Mouse (Mus musculus): ENCODE measurements around the gene Psmd14. TPM values are rescaled to one million over a fixed set of nuclear protein-coding genes. Genes with fewer than 3 reads are reported as not detected.

The Psmd14 gene
- 208 and 210 TPM in 2 replicates for polyA plus RNA-seq (2015; fragmentation: Nextera tagmentation; extraction: Ambion mirVana)

DNA sequence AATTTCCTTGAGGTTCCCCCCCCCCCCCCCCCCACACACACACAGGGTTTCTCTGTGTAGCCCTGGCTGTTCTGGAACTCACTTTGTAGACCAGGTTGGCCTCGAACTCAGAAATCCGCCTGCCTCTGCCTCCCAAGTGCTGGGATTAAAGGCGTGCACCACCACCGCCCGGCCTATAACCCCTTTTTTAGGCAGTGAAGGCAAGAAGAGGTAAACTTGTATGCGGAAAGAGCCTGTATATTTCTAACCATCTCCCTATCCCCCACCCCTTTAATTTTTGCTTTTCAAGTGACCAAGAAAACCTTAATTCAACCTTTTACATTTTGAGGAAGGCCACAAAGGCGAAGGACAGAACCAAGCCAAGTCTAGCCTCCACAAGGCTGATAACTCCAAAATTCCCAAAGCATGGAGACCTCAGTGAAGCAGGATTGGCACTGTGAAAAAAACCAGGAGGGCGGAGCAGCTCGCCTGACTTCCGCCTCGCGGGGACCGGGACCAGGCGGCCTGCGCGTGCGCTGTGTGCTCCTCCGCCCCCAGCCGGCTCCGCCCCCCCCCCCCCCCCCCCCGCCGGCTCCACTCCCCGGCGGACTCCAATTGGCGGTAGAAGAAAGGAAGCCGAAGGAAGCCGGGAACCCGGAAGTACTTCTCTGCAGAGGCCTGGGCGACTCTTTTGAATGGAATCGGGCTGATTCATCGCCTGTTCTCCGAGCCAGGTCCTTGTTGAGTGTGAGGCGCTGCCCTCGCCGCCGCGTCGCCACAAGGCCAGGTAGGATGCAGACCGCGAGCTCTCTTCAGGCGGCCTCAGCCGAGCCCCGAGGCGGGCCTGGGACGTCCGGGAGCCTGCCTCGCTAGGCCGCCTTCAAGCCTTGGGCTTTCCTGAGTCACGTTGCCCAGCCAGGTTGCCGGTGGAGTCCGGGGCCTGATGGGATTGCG is at the start of gene Psmd14:
Gene Psmd14 (plus strand): TSS at position 587 of the 933 bp plus-strand sequence.
- no peaks in the 10 kb centered on the region for H3K36me3 ChIP-seq
- H3K4me1 ChIP-seq (replicated peaks): peaks cover 15% of the 10 kb centered on the region
- WGBS: 5% methylated on average over 47 of the region's 52 CpGs
- no peaks in the 10 kb centered on the region for H3K9me3 ChIP-seq
- peak; percentile 98 for ATAC-seq (ENCODE audit: low FRiP score)
- no peaks in the 10 kb centered on the region for H3K27me3 ChIP-seq
- peak within 1 kb of the TSS; percentile 96 for H3K9ac ChIP-seq
- H3K4me2 ChIP-seq: peak within 1 kb of the TSS; percentile 83
- H3K27ac ChIP-seq: peak within 1 kb of the TSS; percentile 92
- H3K4me3 ChIP-seq: peak within 1 kb of the TSS; percentile 92

DNA sequence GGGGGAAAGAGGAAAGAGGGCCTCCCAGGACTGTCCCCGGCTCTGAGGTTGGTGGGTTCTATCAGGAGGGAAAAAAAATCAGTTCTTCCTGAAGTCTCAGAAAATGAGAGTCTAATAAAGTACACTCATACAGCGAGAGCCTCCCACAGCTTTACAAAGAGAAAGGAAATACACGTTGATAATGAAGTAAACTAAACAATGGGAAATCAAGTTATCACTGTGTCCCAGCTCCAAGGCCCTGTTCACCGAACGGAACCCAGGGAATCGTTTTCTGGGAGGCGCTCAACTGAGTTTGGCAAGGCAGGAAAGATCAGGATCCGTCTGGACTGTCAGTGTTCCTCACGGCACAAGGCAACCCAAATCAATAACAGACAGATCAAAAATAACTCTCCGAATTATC is 48.7 kb upstream of the Psmd14 start:
- Histone ChIP-seq H3K4me3 (no peak overlapping the region), H3K9ac (no peak overlapping the region), H3K4me2 (no peak overlapping the region), H3K9me3 (no peaks in the 10 kb centered on the region), H3K27ac (no peak overlapping the region), H3K27me3 (no peaks in the 10 kb centered on the region), H3K4me1 (replicated peaks) (no peaks in the 10 kb centered on the region), H3K36me3 (no peaks in the 10 kb centered on the region)
- WGBS: 81% methylated on average over 10 of the region's 10 CpGs
- no peak for ATAC-seq (ENCODE audit: low FRiP score)

DNA sequence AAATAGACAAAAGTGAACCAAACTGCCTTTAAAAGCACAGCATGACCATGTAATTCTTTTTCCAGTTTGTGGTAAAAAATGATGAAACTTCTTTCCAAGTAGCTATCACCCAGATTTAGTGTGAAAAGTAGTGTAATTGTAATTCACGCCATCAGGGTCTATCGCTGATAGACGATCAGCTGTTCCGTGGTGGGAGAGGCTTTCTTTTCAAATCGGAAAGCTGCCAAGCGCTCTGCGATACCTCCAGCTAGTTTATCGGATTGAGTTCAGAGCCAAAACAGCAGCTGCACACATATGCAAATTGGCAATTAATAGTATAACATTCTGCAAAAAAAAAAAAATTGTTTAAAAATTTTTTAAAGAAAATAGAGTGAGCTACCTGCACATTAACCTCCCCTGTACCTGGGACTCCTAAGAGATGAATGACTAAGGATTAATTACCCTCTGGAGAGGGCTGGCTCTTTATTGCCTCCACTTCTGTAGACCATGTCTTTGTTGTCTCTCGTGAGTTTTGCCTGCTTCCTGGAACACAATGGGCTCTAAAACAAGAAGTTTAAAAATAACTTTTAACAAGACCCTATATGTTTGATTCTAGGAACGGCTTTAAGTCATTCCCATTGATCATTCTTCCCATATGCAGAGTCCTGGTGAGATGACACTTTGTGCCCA is 47.8 kb upstream of the Psmd14 start:
- Histone ChIP-seq H3K4me3 (no peak overlapping the region), H3K36me3 (no peaks in the 10 kb centered on the region), H3K4me2 (no peak overlapping the region), H3K27me3 (no peaks in the 10 kb centered on the region), H3K27ac (no peak overlapping the region), H3K9ac (no peak overlapping the region), H3K9me3 (no peaks in the 10 kb centered on the region), H3K4me1 (replicated peaks) (no peaks in the 10 kb centered on the region)
- 58% methylated on average over 10 of the region's 10 CpGs for WGBS
- peak; percentile 57; the same call in 1 of the 2 replicates for ATAC-seq (ENCODE audit: low FRiP score)

DNA sequence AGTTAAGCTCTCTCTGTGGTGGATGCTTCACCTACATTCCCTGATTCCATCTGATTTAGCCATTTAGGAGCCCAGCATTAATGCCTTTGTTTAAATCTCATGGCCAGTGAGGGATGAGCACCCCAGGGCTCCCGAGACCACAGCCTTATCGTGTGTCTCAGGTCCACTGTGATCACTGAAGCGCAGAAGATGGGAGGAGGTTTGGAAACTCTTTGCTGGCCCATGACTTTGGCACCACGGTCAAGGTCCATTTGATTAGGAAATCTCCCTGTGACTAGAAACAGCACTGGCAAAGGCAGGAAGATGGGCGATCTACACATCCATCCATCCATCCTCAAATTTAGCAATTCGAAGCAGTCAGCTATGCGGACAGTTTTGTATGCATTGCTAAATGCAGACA is 44.1 kb upstream of the Psmd14 start:
- Histone ChIP-seq H3K36me3 (no peaks in the 10 kb centered on the region), H3K9me3 (no peaks in the 10 kb centered on the region), H3K27ac (no peak overlapping the region), H3K4me3 (no peak overlapping the region), H3K4me1 (replicated peaks) (no peaks in the 10 kb centered on the region), H3K4me2 (no peak overlapping the region), H3K27me3 (no peaks in the 10 kb centered on the region), H3K9ac (no peak overlapping the region)
- no peak for ATAC-seq (ENCODE audit: low FRiP score)
- 80% methylated on average over 7 of the region's 7 CpGs for WGBS

DNA sequence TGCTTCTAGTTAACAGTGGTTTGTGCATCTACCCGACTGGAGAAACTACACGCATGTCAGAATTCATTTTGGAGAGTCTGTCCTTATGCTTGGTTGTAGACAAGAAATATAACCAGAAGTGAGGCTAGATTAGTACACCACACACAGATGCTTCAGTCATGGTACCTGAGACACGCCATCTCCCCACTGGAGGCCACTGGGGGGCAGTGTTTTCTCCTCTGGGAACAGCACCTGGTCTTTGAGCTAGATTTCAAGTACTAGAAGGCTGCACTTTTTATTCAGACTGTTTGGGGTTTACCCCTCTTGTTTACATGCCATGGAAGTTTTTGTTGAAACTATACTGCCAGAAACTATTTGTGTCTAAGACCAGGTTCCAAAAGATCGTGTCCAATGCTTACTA is 43.2 kb upstream of the Psmd14 start:
- WGBS: 31% methylated on average over 4 of the region's 4 CpGs
- Histone ChIP-seq H3K27ac (no peak overlapping the region), H3K27me3 (no peaks in the 10 kb centered on the region), H3K36me3 (no peaks in the 10 kb centered on the region), H3K9me3 (no peaks in the 10 kb centered on the region), H3K9ac (no peak overlapping the region), H3K4me1 (replicated peaks) (no peaks in the 10 kb centered on the region), H3K4me3 (no peak overlapping the region), H3K4me2 (no peak overlapping the region)
- no peak for ATAC-seq (ENCODE audit: low FRiP score)

DNA sequence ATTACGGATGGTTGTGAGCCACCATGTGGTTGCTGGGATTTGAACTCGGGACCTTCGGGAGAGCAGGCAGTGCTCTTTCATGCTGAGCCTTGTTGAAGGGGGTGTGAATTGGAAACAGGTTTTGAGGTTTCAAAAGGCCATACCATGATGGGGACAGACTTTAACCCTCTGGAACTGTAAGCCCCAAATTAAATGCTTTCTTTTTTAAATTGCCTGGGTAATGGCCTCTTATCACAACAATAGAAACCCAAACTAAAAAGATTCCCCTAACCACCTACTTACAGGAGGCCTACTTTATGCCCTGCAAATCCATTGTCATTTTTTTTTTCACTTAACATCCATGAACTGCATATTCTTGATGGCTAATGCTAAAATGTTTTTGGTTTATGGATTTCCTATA is 36.9 kb upstream of the Psmd14 start:
- no peak overlapping the region for H3K27ac ChIP-seq
- ATAC-seq (ENCODE audit: low FRiP score): no peak
- no peaks in the 10 kb centered on the region for H3K9me3 ChIP-seq
- 91% methylated on average over 3 of the region's 3 CpGs for WGBS
- no peak overlapping the region for H3K4me2 ChIP-seq
- H3K9ac ChIP-seq: no peak overlapping the region
- no peaks in the 10 kb centered on the region for H3K27me3 ChIP-seq
- no peaks in the 10 kb centered on the region for H3K4me1 ChIP-seq (replicated peaks)
- H3K36me3 ChIP-seq: no peaks in the 10 kb centered on the region
- no peak overlapping the region for H3K4me3 ChIP-seq

DNA sequence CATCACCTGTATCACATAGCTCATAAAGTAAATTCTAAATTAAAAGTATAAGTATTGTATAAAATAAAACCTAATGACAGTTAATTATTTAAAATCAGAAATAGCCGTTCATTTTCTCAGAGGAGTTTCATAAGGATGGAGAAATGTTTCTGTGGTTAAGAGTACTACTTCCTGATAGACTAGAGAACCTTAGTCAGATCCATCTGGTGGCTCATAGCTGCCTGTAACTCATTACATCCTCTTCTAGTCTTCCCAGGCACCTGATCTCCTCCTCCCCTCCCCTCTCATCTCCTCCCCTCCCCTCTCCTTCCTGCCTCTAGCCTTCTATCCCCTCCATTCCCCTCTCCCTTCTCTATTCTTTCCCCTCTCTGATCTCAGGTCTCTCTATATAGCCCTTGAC is 29.9 kb upstream of the Psmd14 start:
- Histone ChIP-seq H3K4me3 (no peak overlapping the region), H3K36me3 (no peaks in the 10 kb centered on the region), H3K9ac (no peak overlapping the region), H3K4me2 (no peak overlapping the region), H3K27ac (no peak overlapping the region), H3K4me1 (replicated peaks) (no peaks in the 10 kb centered on the region), H3K9me3 (no peaks in the 10 kb centered on the region), H3K27me3 (no peaks in the 10 kb centered on the region)
- WGBS: 95% methylated on average over 1 of the region's 1 CpGs
- ATAC-seq (ENCODE audit: low FRiP score): no peak

DNA sequence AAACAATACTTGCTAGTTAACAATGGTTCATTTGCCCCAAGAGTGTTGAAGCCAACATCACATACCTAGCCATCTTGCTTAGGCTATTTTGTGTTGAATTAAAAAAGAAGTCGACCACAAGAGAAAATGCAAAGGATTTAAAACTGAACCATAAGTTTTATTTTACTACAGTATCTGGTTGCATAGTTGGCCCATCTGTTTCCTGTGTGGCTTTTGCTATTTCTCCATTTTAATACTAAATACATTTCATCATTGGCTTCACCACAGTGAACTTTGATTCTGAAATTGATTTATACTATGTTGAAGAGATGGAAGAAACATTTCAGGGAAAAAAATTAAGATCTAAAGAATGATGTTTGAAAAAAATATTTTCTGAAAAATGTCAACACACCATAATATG is 25.0 kb upstream of the Psmd14 start:
- Histone ChIP-seq H3K9ac (no peak overlapping the region), H3K4me2 (no peak overlapping the region), H3K27ac (no peak overlapping the region), H3K36me3 (no peaks in the 10 kb centered on the region), H3K9me3 (no peaks in the 10 kb centered on the region), H3K4me3 (no peak overlapping the region), H3K4me1 (replicated peaks) (no peaks in the 10 kb centered on the region), H3K27me3 (no peaks in the 10 kb centered on the region)
- no peak for ATAC-seq (ENCODE audit: low FRiP score)
- WGBS: 92% methylated on average over 1 of the region's 1 CpGs

DNA sequence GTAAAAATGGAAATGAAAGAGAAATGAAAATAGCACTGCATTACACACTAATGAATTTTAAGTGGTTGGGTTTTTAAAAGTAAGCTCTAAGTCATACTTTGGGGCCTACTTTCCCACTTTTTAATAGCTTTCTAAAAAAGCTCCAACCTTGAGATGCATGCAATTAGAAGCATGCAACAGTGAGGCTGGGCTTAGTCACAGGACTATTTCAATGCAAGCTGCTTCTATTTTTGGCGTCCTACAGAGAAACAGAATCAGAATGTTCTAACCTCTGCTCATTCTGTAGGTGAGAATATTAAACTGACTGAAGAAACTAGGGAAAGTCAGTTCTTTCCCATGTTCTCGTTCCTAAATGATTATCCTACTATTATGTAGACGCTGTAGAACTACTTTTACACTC is 22.4 kb upstream of the Psmd14 start:
- H3K27ac ChIP-seq: no peak overlapping the region
- H3K4me1 ChIP-seq (replicated peaks): no peaks in the 10 kb centered on the region
- H3K4me2 ChIP-seq: no peak overlapping the region
- H3K9me3 ChIP-seq: no peaks in the 10 kb centered on the region
- no peak overlapping the region for H3K9ac ChIP-seq
- no peaks in the 10 kb centered on the region for H3K36me3 ChIP-seq
- 86% methylated on average over 3 of the region's 3 CpGs for WGBS
- no peak for ATAC-seq (ENCODE audit: low FRiP score)
- no peaks in the 10 kb centered on the region for H3K27me3 ChIP-seq
- H3K4me3 ChIP-seq: no peak overlapping the region

DNA sequence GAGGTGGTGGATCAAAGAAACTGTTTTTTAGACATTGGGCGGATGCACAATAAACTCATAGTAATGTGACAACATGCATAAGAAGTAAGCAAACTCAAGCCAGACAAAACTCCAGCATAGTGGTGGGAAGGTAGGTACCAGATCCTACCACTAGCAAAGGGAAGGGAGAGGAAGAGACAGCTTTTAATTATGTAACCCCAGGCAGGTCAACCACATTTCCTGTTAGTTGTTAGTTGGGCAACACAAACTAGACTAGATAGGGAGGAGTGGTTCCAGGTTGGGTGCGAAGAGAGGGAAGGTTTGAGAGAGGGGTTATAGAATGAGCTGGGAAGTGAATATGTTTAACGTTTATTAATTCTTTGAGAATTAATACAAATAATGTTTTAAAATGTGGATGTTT is 1.9 kb upstream of the Psmd14 start:
- ATAC-seq (ENCODE audit: low FRiP score): no peak
- no peaks in the 10 kb centered on the region for H3K27me3 ChIP-seq
- H3K4me2 ChIP-seq: no peak overlapping the region
- H3K36me3 ChIP-seq: no peaks in the 10 kb centered on the region
- H3K27ac ChIP-seq: no peak overlapping the region
- no peak overlapping the region for H3K9ac ChIP-seq
- H3K4me3 ChIP-seq: no peak overlapping the region
- peaks cover 15% of the 10 kb centered on the region for H3K4me1 ChIP-seq (replicated peaks)
- no peaks in the 10 kb centered on the region for H3K9me3 ChIP-seq
- WGBS: 96% methylated on average over 3 of the region's 3 CpGs

DNA sequence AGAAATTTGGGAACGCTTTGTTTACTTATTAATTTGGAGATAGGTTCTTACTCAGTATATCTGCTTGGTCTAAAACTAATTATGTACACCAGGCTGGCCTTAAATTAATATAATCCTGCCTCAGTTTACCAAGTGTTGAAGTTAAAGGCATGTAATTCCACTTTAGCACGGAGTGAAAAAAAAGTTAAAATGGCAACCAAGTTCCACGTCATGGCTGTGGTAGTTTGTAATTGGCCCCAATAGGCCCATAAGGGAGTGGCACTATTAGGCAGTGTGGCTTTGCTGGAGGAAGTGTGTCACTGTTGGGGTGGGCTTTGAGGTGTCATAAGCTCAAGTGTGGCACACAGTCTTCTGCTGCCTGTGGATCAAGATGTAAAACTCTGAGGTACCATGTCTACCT is 1.0 kb downstream of the Psmd14 start:
- WGBS: 54% methylated on average over 3 of the region's 3 CpGs
- peak overlapping the region; percentile 96 for H3K9ac ChIP-seq
- H3K27ac ChIP-seq: no peak overlapping the region
- no peak for ATAC-seq (ENCODE audit: low FRiP score)
- peak overlapping the region; percentile 92 for H3K4me3 ChIP-seq
- H3K9me3 ChIP-seq: no peaks in the 10 kb centered on the region
- H3K27me3 ChIP-seq: no peaks in the 10 kb centered on the region
- H3K4me1 ChIP-seq (replicated peaks): peaks cover 15% of the 10 kb centered on the region
- peak overlapping the region; percentile 83 for H3K4me2 ChIP-seq
- no peaks in the 10 kb centered on the region for H3K36me3 ChIP-seq

DNA sequence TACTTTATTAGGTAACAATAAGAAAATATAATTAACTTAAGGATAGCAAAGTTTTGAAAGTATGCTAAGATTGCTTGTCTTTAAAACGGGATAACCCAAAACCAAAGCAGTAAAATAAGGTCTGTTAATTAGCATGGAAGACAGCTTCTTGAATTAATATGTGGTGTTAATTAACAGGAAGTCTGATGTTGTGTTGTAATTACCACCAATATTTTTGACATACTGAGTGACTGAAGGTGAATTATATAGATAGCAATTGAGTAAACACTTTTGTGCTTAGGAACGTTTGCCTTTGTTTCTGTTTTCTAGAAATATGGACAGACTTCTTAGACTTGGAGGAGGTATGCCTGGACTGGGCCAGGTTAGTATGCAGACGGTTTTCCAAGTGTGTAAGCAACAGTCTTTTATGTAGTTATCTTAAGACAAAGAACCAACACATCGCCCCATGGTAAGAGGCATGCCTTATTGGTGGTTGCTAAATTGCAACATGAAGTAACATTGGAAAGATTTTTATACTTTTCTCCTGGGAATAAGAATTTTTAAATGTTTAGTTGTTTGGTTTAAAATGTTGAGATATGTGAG is 11.0 kb downstream of the Psmd14 start:
- WGBS: 89% methylated on average over 4 of the region's 4 CpGs
- Histone ChIP-seq H3K4me2 (no peak overlapping the region), H3K27me3 (no peaks in the 10 kb centered on the region), H3K4me1 (replicated peaks) (no peaks in the 10 kb centered on the region), H3K36me3 (peaks cover 13% of the 10 kb centered on the region), H3K9me3 (no peaks in the 10 kb centered on the region), H3K4me3 (no peak overlapping the region), H3K9ac (no peak overlapping the region), H3K27ac (no peak overlapping the region)
- ATAC-seq (ENCODE audit: low FRiP score): no peak
